1 mouse cellular context compared by ENCODE assay signal in the genomic region with DNA sequence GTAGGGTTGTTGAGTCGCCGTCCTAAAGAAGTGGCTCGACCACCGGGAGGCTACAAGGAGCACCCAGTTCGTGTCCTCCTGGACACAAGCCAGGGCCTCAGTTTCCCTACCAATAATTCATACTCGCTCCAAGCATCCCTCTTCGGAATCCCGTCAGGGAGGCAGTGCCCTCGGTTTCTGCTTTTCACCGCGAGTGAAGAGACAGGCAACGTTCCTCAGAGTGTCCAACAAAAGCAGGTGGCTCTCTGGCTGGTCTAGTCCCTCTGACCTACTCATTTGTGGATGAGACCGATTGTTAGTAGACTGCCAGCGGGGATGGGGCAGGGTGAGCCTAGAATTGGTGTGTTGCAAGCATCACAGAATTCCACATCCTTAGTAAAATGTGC.
TF ChIP-seq lines count a peak whose summit lies in the region.

No protein-coding gene starts in this region.

TF ChIP-seq in CH12.LX, 34 proteins besides CTCF, POLR2A, EP300 and RAD21 (continued from another document):
- TF ChIP-seq IRF4 (IDR thresholded peaks at IDR 0.05; ENCODE audit: low read depth, low read length) (no peak), TBP (conservative IDR thresholded peaks at IDR 0.05; ENCODE audit: low read depth, low read length) (no peak), KAT2A (IDR thresholded peaks at IDR 0.05; ENCODE audit: insufficient replicate concordance, low read length) (no peak)
